Mouse (Mus musculus): Measurements from ENCODE around the gene Mob1a. TPM values are rescaled to one million over a fixed set of nuclear protein-coding genes. Genes with fewer than 3 reads are reported as not detected.

Mob1a gene
- polyA plus RNA-seq, 2 experiments, result 52.3 to 75.8 TPM

DNA sequence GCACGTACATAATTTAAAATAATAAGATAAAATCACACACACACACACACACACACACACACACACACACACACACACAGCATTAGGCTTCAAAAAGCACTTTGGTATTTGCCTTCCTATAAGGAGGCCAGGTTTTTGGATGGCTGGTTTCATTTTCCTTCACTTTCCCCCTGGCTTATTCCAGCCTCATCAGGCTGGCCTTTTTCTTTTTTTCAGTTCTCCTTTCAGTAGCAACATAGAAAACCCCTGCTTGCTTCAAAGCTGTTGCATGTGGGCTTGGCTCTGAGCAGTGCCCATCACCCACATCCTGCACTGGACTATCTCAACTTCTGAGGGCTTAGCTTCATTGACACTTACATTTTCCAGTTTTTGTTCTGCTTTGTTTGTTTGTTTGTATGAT lies 3.9 kb upstream of the Mob1a start:
- DNase-seq (ENCODE audit: low spot score), result no peak
- WGBS, result 69% methylated on average over 1 of the region's 1 CpGs
- H3K4me2 ChIP-seq (replicated peaks; ENCODE audit: low read depth, low read length, severe bottlenecking), result no peak overlapping the region
- no peaks in the 10 kb centered on the region for H3K36me3 ChIP-seq (ENCODE audit: control insufficient read depth, insufficient read depth, low read length)
- H3K27ac ChIP-seq (replicated peaks; ENCODE audit: low read depth, low read length), result no peak overlapping the region
- no peak for ATAC-seq (ENCODE audit: low FRiP score, low read depth)
- no peaks in the 10 kb centered on the region for H3K9me3 ChIP-seq (ENCODE audit: control insufficient read depth, low read length)
- H3K4me1 ChIP-seq (ENCODE audit: control insufficient read depth, insufficient read depth, low read length), result peaks cover 10% of the 10 kb centered on the region
- no peaks in the 10 kb centered on the region for H3K27me3 ChIP-seq (ENCODE audit: control insufficient read depth, insufficient read depth, low read length)
- no peak overlapping the region for H3K9ac ChIP-seq (ENCODE audit: low read depth, low read length, severe bottlenecking)
- H3K4me3 ChIP-seq (replicated peaks; ENCODE audit: low read length), result no peak overlapping the region
- no peak for TF ChIP-seq POLR2A (IDR thresholded peaks at IDR 0.05; ENCODE audit: borderline replicate concordance, extremely low read depth, insufficient read depth, insufficient read length)

DNA sequence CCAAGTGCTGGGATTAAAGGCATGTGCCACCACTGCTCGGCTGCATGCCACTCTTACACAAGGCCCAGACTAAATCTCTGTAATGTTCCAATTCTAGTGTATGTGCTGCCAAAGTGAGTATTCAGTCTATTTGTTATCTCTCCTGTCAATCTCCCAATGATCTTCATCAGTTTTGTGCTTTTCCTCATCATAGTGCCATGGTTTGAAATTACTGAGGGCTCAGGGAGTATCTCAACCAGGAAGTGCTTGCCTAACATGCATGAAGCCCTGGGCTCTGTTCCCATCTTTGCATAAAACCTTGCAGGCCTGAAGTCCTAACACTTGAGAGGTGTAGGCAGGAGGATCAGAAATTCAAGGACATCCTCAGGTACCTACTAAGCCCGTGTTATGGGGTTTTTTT lies 3.0 kb upstream of the Mob1a start:
- H3K9me3 ChIP-seq (ENCODE audit: control insufficient read depth, low read length), result no peaks in the 10 kb centered on the region
- no peak for TF ChIP-seq POLR2A (IDR thresholded peaks at IDR 0.05; ENCODE audit: borderline replicate concordance, extremely low read depth, insufficient read depth, insufficient read length)
- H3K27ac ChIP-seq (replicated peaks; ENCODE audit: low read depth, low read length), result no peak overlapping the region
- no peak overlapping the region for H3K9ac ChIP-seq (ENCODE audit: low read depth, low read length, severe bottlenecking)
- no peaks in the 10 kb centered on the region for H3K36me3 ChIP-seq (ENCODE audit: control insufficient read depth, insufficient read depth, low read length)
- DNase-seq (ENCODE audit: low spot score), result no peak
- ATAC-seq (ENCODE audit: low FRiP score, low read depth), result no peak
- WGBS, result 51% methylated on average over 2 of the region's 2 CpGs
- H3K4me2 ChIP-seq (replicated peaks; ENCODE audit: low read depth, low read length, severe bottlenecking), result no peak overlapping the region
- H3K27me3 ChIP-seq (ENCODE audit: control insufficient read depth, insufficient read depth, low read length), result no peaks in the 10 kb centered on the region
- H3K4me1 ChIP-seq (ENCODE audit: control insufficient read depth, insufficient read depth, low read length), result peaks cover 12% of the 10 kb centered on the region
- no peak overlapping the region for H3K4me3 ChIP-seq (replicated peaks; ENCODE audit: low read length)

DNA sequence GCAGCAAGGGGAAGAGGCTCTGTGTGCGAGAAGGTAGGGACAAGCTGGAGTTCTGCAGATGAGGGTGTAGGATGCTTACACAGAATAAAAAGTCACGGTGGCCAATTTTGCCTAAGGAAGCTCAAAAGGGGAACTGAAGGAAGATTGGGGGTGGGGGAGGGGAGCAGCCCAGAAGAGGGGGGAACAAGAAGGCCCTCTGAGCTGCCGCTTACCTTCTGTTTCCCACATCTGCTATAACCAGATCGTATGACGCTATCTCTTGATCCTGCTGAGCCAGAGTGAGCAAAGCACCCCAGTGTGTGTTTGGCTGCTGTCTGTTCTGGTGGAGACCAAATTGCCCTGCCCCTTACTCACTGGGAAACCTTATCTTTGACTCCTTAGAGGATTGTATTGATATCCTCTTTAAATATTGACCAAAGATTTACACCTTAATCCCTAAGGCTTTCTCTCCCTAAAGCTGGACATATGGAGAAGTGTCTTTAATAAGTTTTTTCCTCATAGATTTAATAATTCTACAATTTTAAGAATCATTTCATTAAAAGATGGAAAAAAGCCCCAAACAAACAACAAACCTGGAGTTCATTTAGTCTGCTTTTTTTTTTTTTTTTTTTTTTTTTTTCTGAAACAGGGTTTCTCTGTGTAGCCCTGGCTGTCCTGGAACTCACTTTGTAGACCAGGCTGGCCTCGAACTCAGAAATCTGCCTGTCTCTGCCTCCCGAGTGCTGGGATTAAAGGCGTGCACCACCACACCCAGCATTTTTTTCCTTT lies 2.0 kb upstream of the Mob1a start:
- H3K9ac ChIP-seq (ENCODE audit: low read depth, low read length, severe bottlenecking), result no peak overlapping the region

DNA sequence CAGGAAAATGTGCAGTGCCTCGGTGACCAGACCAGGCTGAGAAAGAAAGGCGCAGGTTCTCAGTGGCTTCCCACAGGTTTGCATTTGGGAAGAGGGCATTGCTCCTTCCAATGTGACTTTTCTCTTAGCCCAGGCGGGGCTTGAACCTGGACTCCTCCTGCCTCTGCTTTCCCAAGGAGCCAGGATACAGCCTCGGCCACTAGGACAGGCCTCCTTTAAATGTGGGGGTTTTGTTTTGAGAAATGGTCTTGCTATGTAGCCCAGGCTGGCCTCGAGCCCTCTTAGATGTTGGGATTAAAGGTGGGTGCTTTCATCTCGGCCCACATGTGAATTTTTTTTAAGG lies 549 bp downstream of the Mob1a start:
- Histone ChIP-seq H3K9ac (ENCODE audit: low read depth, low read length, severe bottlenecking) (peak overlapping the region; percentile 93), H3K36me3 (ENCODE audit: control insufficient read depth, insufficient read depth, low read length) (peaks cover 26% of the 10 kb centered on the region), H3K4me1 (ENCODE audit: control insufficient read depth, insufficient read depth, low read length) (peaks cover 12% of the 10 kb centered on the region), H3K4me2 (replicated peaks; ENCODE audit: low read depth, low read length, severe bottlenecking) (peak overlapping the region; percentile 78), H3K27ac (replicated peaks; ENCODE audit: low read depth, low read length) (peak overlapping the region; percentile 90), H3K9me3 (ENCODE audit: control insufficient read depth, low read length) (no peaks in the 10 kb centered on the region), H3K4me3 (replicated peaks; ENCODE audit: low read length) (peak overlapping the region; percentile 86), H3K27me3 (ENCODE audit: control insufficient read depth, insufficient read depth, low read length) (no peaks in the 10 kb centered on the region)
- 5% methylated on average over 6 of the region's 6 CpGs for WGBS
- ATAC-seq (ENCODE audit: low FRiP score, low read depth), result no peak
- DNase-seq (ENCODE audit: low spot score), result peak; percentile 43
- no peak for TF ChIP-seq POLR2A (IDR thresholded peaks at IDR 0.05; ENCODE audit: borderline replicate concordance, extremely low read depth, insufficient read depth, insufficient read length)

More for the DNA sequence above, 2.0 kb upstream of the Mob1a start:
- Histone ChIP-seq H3K9me3 (ENCODE audit: control insufficient read depth, low read length) (no peaks in the 10 kb centered on the region), H3K4me2 (replicated peaks; ENCODE audit: low read depth, low read length, severe bottlenecking) (no peak overlapping the region), H3K4me3 (replicated peaks; ENCODE audit: low read length) (no peak overlapping the region), H3K27me3 (ENCODE audit: control insufficient read depth, insufficient read depth, low read length) (no peaks in the 10 kb centered on the region), H3K36me3 (ENCODE audit: control insufficient read depth, insufficient read depth, low read length) (peaks cover 1% of the 10 kb centered on the region; the same call in 1 of the 2 replicates), H3K27ac (replicated peaks; ENCODE audit: low read depth, low read length) (no peak overlapping the region), H3K4me1 (ENCODE audit: control insufficient read depth, insufficient read depth, low read length) (peaks cover 12% of the 10 kb centered on the region)
- no peak for ATAC-seq (ENCODE audit: low FRiP score, low read depth)
- no peak for TF ChIP-seq POLR2A (IDR thresholded peaks at IDR 0.05; ENCODE audit: borderline replicate concordance, extremely low read depth, insufficient read depth, insufficient read length)
- WGBS, result 62% methylated on average over 8 of the region's 8 CpGs
- no peak for DNase-seq (ENCODE audit: low spot score)

DNA sequence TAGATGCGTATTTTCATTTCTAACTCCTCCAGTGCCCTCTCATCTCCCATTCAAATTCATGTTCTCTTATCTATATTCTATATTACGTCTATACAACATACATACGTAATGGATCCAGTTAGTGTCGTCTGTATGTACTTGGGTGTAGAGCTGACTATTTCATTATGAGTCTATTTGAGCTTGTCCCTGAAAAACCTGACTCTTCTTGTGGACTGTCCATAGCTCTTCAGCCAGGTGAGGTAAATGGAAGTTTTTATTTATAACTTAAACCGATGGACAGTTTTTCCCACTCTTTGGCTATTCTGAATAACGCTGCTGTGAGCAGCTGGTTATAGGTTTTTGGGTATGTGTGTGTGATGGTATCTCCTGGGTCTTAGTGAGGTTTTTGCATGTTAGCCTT lies 945 bp downstream of the Mob1a start:
- Histone ChIP-seq H3K4me2 (replicated peaks; ENCODE audit: low read depth, low read length, severe bottlenecking) (peak overlapping the region; percentile 78), H3K9ac (ENCODE audit: low read depth, low read length, severe bottlenecking) (peak overlapping the region; percentile 93), H3K9me3 (ENCODE audit: control insufficient read depth, low read length) (no peaks in the 10 kb centered on the region), H3K27ac (replicated peaks; ENCODE audit: low read depth, low read length) (no peak overlapping the region), H3K36me3 (ENCODE audit: control insufficient read depth, insufficient read depth, low read length) (peaks cover 30% of the 10 kb centered on the region), H3K4me1 (ENCODE audit: control insufficient read depth, insufficient read depth, low read length) (peaks cover 12% of the 10 kb centered on the region), H3K4me3 (replicated peaks; ENCODE audit: low read length) (peak overlapping the region; percentile 86), H3K27me3 (ENCODE audit: control insufficient read depth, insufficient read depth, low read length) (no peaks in the 10 kb centered on the region)
- DNase-seq (ENCODE audit: low spot score) (no peak), ATAC-seq (ENCODE audit: low FRiP score, low read depth) (no peak)
- 65% methylated on average over 6 of the region's 6 CpGs for WGBS
- TF ChIP-seq POLR2A (IDR thresholded peaks at IDR 0.05; ENCODE audit: borderline replicate concordance, extremely low read depth, insufficient read depth, insufficient read length), result no peak

All from limb, embryonic 14.5 days (tissue).